7 mouse cellular contexts compared by ENCODE assay signal in the genomic region with DNA sequence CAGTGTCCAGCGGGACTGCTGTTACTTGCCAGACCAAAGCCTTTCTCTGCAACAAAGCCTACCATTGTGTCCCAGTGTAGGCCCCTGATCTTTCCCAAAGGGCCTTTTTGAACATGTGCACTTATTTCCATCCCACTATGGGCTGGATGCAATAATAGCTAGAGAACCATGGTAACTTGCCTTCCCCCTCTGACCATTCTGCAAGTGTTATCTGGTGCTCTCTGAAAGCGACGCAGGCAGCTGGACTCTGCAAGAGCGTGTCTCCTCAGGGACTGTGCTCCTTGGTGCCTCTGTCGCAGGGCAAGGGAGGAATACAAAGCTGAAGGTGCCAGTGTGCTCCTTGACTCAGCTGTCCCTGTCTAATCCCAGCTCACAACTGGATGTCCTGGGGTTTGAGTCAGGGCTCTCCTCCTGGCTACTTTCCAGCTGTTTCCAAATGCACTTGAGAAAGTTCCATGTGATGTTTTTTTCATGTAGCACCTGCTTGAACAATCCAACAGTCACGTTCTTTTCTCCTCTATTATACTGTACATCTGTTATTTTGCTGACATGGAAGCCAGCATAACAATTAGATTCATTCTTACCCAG.
DNase-seq lines count a peak whose midpoint lies in the region; ATAC-seq and TF ChIP-seq lines count a peak whose summit lies in the region.

No protein-coding gene starts in this region.

- no peak for DNase-seq in kidney, postnatal 0 days (ENCODE audit: low spot score)
- DNase-seq in kidney, postnatal 4 days: no peak
- DNase-seq in forebrain, embryonic 11.5 days (ENCODE audit: low spot score): no peak
- DNase-seq in urinary bladder, adult 18-20 months (ENCODE audit: low spot score in 2 of 2): no peak

- H3K9ac ChIP-seq in kidney, postnatal 0 days (ENCODE audit: low read depth, low read length): no peak overlapping the region
- H3K9ac ChIP-seq in forebrain, embryonic 11.5 days (ENCODE audit: low read length): no peak overlapping the region
- no peak overlapping the region for H3K9ac ChIP-seq in intestine, embryonic 16.5 days (ENCODE audit: low read depth, low read length)
- H3K9ac ChIP-seq in neural tube, embryonic 15.5 days (replicated peaks): no peak overlapping the region

- peak overlapping the region; percentile 62; the same call in 1 of the 2 replicates for H3K27ac ChIP-seq in kidney, postnatal 0 days
- no peak overlapping the region for H3K27ac ChIP-seq in forebrain, embryonic 11.5 days (ENCODE audit: low read depth, low read length)
- H3K27ac ChIP-seq in intestine, embryonic 16.5 days (ENCODE audit: low read length): peak overlapping the region; percentile 49
- peak overlapping the region; percentile 45; the same call in 1 of the 2 replicates for H3K27ac ChIP-seq in neural tube, embryonic 15.5 days (replicated peaks)

- H3K4me1 ChIP-seq in kidney, postnatal 0 days (replicated peaks; ENCODE audit: insufficient read depth, low read length): no peaks in the 10 kb centered on the region
- H3K4me1 ChIP-seq in forebrain, embryonic 11.5 days (replicated peaks; ENCODE audit: control insufficient read depth, insufficient read depth, low read length): peaks cover 4% of the 10 kb centered on the region; the same call in 1 of the 2 replicates
- peaks cover 13% of the 10 kb centered on the region for H3K4me1 ChIP-seq in intestine, embryonic 16.5 days (ENCODE audit: control insufficient read depth, insufficient read depth, low read length)
- peaks cover 9% of the 10 kb centered on the region; the same call in 1 of the 2 replicates for H3K4me1 ChIP-seq in neural tube, embryonic 15.5 days

- ATAC-seq in kidney, postnatal 0 days (replicated peaks; ENCODE audit: low FRiP score, low read depth): no peak
- ATAC-seq in forebrain, embryonic 11.5 days (replicated peaks; ENCODE audit: low FRiP score): peak; percentile 60
- ATAC-seq in intestine, embryonic 16.5 days: no peak
- no peak for ATAC-seq in neural tube, embryonic 15.5 days (ENCODE audit: low FRiP score)
- ATAC-seq in erythroid progenitor cell, adult 5-6 weeks (replicated peaks; ENCODE audit: low FRiP score, poor library complexity, severe bottlenecking): no peak

- no peaks in the 10 kb centered on the region for H3K36me3 ChIP-seq in kidney, postnatal 0 days (ENCODE audit: insufficient read depth, low read length)
- H3K36me3 ChIP-seq in forebrain, embryonic 11.5 days (ENCODE audit: control insufficient read depth, insufficient read depth, low read length): no peaks in the 10 kb centered on the region
- no peaks in the 10 kb centered on the region for H3K36me3 ChIP-seq in intestine, embryonic 16.5 days (ENCODE audit: control insufficient read depth, insufficient read depth, low read length)
- H3K36me3 ChIP-seq in neural tube, embryonic 15.5 days: no peaks in the 10 kb centered on the region

- H3K4me3 ChIP-seq in kidney, postnatal 0 days (replicated peaks; ENCODE audit: low read depth, low read length): no peak overlapping the region
- no peak overlapping the region for H3K4me3 ChIP-seq in forebrain, embryonic 11.5 days (ENCODE audit: low read depth, low read length)
- H3K4me3 ChIP-seq in intestine, embryonic 16.5 days (ENCODE audit: low read length): no peak overlapping the region
- no peak overlapping the region for H3K4me3 ChIP-seq in neural tube, embryonic 15.5 days (replicated peaks)

- WGBS in kidney, postnatal 0 days: 74% methylated on average over 6 of the region's 6 CpGs
- WGBS in forebrain, embryonic 11.5 days: 57% methylated on average over 6 of the region's 6 CpGs
- 66% methylated on average over 6 of the region's 6 CpGs for WGBS in intestine, embryonic 16.5 days
- WGBS in neural tube, embryonic 15.5 days: 35% methylated on average over 6 of the region's 6 CpGs

- no peak for TF ChIP-seq CTCF in kidney, postnatal 0 days (IDR thresholded peaks at IDR 0.05; ENCODE audit: low read depth)

- no peaks in the 10 kb centered on the region for H3K9me3 ChIP-seq in kidney, postnatal 0 days (replicated peaks; ENCODE audit: low read length)
- no peaks in the 10 kb centered on the region for H3K9me3 ChIP-seq in forebrain, embryonic 11.5 days (ENCODE audit: control insufficient read depth, low read length)
- H3K9me3 ChIP-seq in intestine, embryonic 16.5 days (ENCODE audit: control insufficient read depth, low read length): no peaks in the 10 kb centered on the region
- H3K9me3 ChIP-seq in neural tube, embryonic 15.5 days (replicated peaks): no peaks in the 10 kb centered on the region

- no peak overlapping the region for H3K4me2 ChIP-seq in kidney, postnatal 0 days (ENCODE audit: low read length)
- no peak overlapping the region for H3K4me2 ChIP-seq in forebrain, embryonic 11.5 days (ENCODE audit: low read depth, low read length, severe bottlenecking)
- no peak overlapping the region for H3K4me2 ChIP-seq in intestine, embryonic 16.5 days (ENCODE audit: low read depth, low read length)
- H3K4me2 ChIP-seq in neural tube, embryonic 15.5 days: no peak overlapping the region

- no peaks in the 10 kb centered on the region for H3K27me3 ChIP-seq in kidney, postnatal 0 days (ENCODE audit: insufficient read depth, low read length)
- no peaks in the 10 kb centered on the region for H3K27me3 ChIP-seq in forebrain, embryonic 11.5 days (ENCODE audit: control insufficient read depth, insufficient read depth, low read length)
- H3K27me3 ChIP-seq in intestine, embryonic 16.5 days (replicated peaks; ENCODE audit: control insufficient read depth, insufficient read depth, low read length): no peaks in the 10 kb centered on the region
- H3K27me3 ChIP-seq in neural tube, embryonic 15.5 days (replicated peaks): no peaks in the 10 kb centered on the region
